Mouse (Mus musculus): Measurements from ENCODE around the gene Agbl2.

DNA sequence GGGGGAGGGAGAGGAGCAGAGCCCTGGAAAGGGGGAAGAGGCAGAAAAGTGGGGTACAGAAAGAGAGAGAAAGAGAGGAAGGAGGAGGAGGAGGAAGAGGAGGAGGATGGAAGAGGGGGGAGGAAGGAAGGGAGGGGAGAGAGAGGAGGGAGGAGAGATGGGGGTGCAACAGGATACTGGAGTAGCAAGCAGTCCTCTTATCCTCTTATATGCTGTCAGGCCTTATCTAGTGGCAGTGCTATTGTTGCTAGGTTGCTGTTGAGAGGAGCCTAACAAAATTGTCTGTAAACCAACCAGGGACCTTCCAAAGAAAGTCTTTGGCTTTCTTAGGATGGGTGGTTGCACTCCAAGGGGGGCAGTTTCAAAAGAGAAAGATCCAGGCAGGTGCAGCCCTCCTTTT lies 96.9 kb downstream of the Agbl2 start:
- TF ChIP-seq CTCF (conservative IDR thresholded peaks at IDR 0.05; ENCODE audit: insufficient read depth, insufficient read length, low read depth, low read length) (no peak), POLR2A (IDR thresholded peaks at IDR 0.05; ENCODE audit: low read depth, low read length) (no peak)

All from kidney, adult 2 months (tissue).